Mouse (Mus musculus): ENCODE results near the gene Pld4. TPM values are rescaled to one million over a fixed set of nuclear protein-coding genes. Genes with fewer than 3 reads are reported as not detected.

Gene Pld4
- polyA plus RNA-seq, 1 experiment from 2014 or later = 7.8 TPM

DNA sequence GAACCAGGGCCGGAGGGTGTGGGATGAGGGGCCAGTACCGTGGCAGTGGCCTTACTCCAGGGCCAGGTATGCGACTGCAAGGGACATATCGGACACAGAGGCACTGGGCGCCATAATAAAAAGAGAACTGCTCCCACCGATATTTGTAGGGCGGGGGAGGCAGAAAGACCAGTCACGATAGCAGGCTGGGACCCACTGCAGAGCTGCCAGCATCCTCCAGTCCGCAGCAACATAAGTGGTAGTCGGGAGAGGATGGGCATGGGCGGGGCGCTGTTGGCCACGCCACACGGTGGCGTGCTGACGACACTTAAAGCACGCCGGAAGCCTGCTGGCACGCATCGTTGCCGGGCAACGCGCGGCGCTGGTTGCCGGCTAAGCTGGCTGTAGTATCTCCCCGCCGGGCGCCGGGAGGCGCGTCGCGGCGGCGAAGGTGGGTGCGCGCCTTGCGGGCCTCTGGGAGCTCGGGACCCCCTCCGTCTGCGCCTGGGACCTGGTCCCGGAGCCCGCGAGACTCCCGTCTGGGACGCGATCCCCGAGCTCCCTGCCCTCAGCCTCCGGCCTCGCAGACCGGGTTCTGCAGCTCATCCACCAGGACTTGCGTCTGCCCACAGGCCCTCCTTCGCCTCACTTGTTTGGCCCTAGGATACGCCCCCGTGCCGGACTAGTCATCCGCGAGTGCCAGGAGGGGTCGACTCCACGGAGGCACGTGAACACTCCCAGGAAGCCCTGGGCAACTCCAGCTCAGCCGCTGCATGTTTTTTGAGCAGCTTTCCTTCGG, 48.3 kb downstream of the Pld4 start, which contains the start of gene Clba1:
Gene Clba1, plus strand, starts transcription at position 351 of the 778 bp plus-strand sequence.
- Histone ChIP-seq H3K9me3 (replicated peaks; ENCODE audit: low read length) (no peaks in the 10 kb centered on the region), H3K9ac (ENCODE audit: low read depth, low read length) (peak within 1 kb of the TSS; percentile 62), H3K4me1 (replicated peaks; ENCODE audit: insufficient read depth, low read length) (peaks cover 7% of the 10 kb centered on the region), H3K4me3 (replicated peaks; ENCODE audit: low read depth, low read length) (peak within 1 kb of the TSS; percentile 60), H3K4me2 (ENCODE audit: low read length) (peak within 1 kb of the TSS; percentile 94), H3K27me3 (ENCODE audit: insufficient read depth, low read length) (no peaks in the 10 kb centered on the region), H3K27ac (peak within 1 kb of the TSS; percentile 72), H3K36me3 (ENCODE audit: insufficient read depth, low read length) (peaks cover 3% of the 10 kb centered on the region; the same call in 1 of the 2 replicates)
- WGBS = 1% methylated on average over 61 of the region's 64 CpGs
- TF ChIP-seq CTCF (IDR thresholded peaks at IDR 0.05; ENCODE audit: low read depth) = peak; percentile 65
- peak; percentile 93 for DNase-seq (ENCODE audit: low spot score)
- ATAC-seq (replicated peaks; ENCODE audit: low FRiP score, low read depth) = peak; percentile 89

DNA sequence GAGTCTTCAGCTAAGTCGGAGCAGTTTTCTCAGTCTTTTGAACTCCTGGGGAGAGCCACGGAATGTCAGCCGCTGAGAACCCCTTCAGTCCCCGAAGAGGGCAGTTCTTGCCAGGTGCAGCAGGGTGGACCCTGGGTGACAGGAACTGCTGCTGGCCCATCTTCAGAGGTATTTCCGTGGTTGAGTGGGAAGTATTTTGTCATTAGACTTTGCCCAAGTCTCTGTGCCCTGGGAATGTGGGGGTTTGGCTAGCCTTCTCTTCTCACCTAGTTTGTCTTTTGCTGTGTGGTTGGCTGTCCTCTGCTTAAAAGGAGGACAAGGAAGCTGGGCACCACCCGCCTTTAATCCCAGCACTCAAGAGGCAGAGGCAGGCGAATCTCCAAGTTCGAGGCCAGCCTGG, 49.2 kb downstream of the Pld4 start:
- 22% methylated on average over 8 of the region's 8 CpGs for WGBS
- H3K27me3 ChIP-seq (ENCODE audit: insufficient read depth, low read length) = no peaks in the 10 kb centered on the region
- H3K36me3 ChIP-seq (ENCODE audit: insufficient read depth, low read length) = peaks cover 6% of the 10 kb centered on the region; the same call in 1 of the 2 replicates
- TF ChIP-seq CTCF (IDR thresholded peaks at IDR 0.05; ENCODE audit: low read depth) = no peak
- H3K4me3 ChIP-seq (replicated peaks; ENCODE audit: low read depth, low read length) = peak overlapping the region; percentile 60
- DNase-seq (ENCODE audit: low spot score) (no peak), ATAC-seq (replicated peaks; ENCODE audit: low FRiP score, low read depth) (no peak)
- H3K9ac ChIP-seq (ENCODE audit: low read depth, low read length) = peak overlapping the region; percentile 62
- no peaks in the 10 kb centered on the region for H3K9me3 ChIP-seq (replicated peaks; ENCODE audit: low read length)
- peak overlapping the region; percentile 72 for H3K27ac ChIP-seq
- peaks cover 7% of the 10 kb centered on the region for H3K4me1 ChIP-seq (replicated peaks; ENCODE audit: insufficient read depth, low read length)
- peak overlapping the region; percentile 94 for H3K4me2 ChIP-seq (ENCODE audit: low read length)

DNA sequence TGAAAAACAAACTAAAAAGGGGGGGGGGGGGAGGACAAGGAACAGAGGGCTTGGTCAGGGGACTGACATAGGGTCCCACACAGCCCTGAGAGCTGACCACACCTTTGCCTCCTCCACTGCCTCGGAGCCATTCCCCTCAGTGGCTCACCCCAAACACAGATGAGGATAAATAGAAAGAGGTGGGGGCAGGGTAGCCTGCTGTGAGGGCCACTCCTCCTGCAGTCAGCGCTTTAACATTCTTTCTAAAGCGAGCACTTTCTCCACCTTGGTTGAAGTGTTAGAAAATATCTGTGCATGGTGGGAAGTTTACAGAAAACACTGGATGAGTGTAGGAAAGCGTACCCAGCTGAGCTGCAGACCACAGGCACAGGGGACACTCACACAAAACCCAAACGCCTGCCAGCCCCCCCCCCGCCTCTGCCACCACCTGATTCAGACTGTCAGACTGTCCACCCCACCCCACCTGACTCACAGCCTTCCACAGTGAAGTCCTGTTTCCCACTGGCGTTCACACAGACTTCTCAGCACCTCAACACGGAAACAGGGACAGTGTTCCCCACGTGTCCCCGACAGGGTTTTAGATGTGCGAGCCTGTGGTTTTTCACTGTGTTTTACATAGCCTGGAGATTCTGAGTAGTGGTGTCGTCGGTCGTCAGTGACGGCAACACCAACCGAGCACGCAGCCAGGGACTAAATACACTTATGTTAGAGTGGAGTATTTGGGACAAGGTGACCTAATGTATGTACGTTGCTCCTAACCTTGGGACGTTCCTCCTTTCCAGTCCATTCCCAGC, 49.8 kb downstream of the Pld4 start:
- Histone ChIP-seq H3K9ac (ENCODE audit: low read depth, low read length) (peak overlapping the region; percentile 62; the same call in 1 of the 2 replicates), H3K9me3 (replicated peaks; ENCODE audit: low read length) (no peaks in the 10 kb centered on the region), H3K27me3 (ENCODE audit: insufficient read depth, low read length) (no peaks in the 10 kb centered on the region), H3K27ac (0 out of 2 replicates have a peak overlapping the region, but pooled peaks have one; percentile 72), H3K4me3 (replicated peaks; ENCODE audit: low read depth, low read length) (no peak overlapping the region), H3K4me1 (replicated peaks; ENCODE audit: insufficient read depth, low read length) (peaks cover 7% of the 10 kb centered on the region), H3K36me3 (ENCODE audit: insufficient read depth, low read length) (peaks cover 10% of the 10 kb centered on the region; the same call in 1 of the 2 replicates), H3K4me2 (ENCODE audit: low read length) (peak overlapping the region; percentile 94)
- DNase-seq (ENCODE audit: low spot score) = no peak
- TF ChIP-seq CTCF (IDR thresholded peaks at IDR 0.05; ENCODE audit: low read depth) = no peak
- no peak for ATAC-seq (replicated peaks; ENCODE audit: low FRiP score, low read depth)
- WGBS = 66% methylated on average over 19 of the region's 19 CpGs

- peaks cover 16% of the 10 kb centered on the region for H3K36me3 ChIP-seq (ENCODE audit: insufficient read depth, low read length)
- peaks cover 7% of the 10 kb centered on the region for H3K4me1 ChIP-seq (replicated peaks; ENCODE audit: insufficient read depth, low read length)
- DNase-seq (ENCODE audit: low spot score) = no peak
- TF ChIP-seq CTCF (IDR thresholded peaks at IDR 0.05; ENCODE audit: low read depth) = no peak
- H3K27ac ChIP-seq = no peak overlapping the region
- no peak for ATAC-seq (replicated peaks; ENCODE audit: low FRiP score, low read depth)
- H3K9me3 ChIP-seq (replicated peaks; ENCODE audit: low read length) = no peaks in the 10 kb centered on the region
- no peaks in the 10 kb centered on the region for H3K27me3 ChIP-seq (ENCODE audit: insufficient read depth, low read length)
- H3K4me2 ChIP-seq (ENCODE audit: low read length) = no peak overlapping the region
- H3K4me3 ChIP-seq (replicated peaks; ENCODE audit: low read depth, low read length) = no peak overlapping the region
- H3K9ac ChIP-seq (ENCODE audit: low read depth, low read length) = 0 out of 2 replicates have a peak overlapping the region, but pooled peaks have one; percentile 27
- WGBS = 71% methylated on average over 7 of the region's 7 CpGs
Measured at GRCm38 (mm10) chr12:112813370-112813769, 52.9 kb downstream of the Pld4 start.

DNA sequence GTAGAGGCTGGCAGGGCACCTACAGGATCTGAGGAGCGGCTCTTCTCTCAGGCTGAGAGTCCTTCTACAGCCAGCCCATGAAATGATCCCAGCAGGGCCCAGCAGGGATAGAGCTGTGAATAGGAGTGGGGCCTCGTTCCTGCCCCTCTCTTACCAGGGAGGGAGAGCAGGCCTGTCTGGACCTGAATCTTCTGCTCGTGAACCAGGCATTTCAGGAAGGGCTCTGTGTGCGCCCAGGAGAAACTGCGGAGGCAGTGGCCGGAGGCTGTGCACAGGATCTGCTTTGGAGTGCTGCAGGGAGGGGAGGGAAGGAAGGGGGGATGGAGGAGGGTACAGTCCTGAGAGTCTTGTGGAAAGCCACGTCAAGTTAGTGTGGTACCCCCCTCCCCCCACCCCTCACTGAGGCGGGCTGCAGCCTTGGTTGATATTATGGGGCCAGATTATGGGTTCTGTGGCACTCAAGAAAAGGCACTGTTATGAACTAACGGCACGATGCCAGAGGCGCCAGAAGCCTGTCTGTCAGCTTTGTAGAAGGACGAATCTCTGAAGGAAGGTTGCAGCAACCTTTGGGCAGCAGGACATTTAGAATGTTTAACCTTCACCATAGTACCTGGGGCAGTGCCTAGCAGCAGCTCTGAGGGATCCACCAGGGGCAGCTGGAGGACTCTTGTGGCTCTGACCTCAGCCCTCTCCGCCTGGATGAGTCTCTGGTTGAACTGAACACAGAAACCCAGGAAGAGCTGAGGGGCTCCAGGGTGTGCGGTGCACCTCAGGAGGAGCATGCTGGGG, 54.4 kb downstream of the Pld4 start:
- H3K9ac ChIP-seq (ENCODE audit: low read depth, low read length) = no peak overlapping the region
- H3K4me1 ChIP-seq (replicated peaks; ENCODE audit: insufficient read depth, low read length) = peaks cover 5% of the 10 kb centered on the region; the same call in 1 of the 2 replicates
- H3K27ac ChIP-seq = peak overlapping the region; percentile 8; the same call in 1 of the 2 replicates
- peaks cover 30% of the 10 kb centered on the region for H3K36me3 ChIP-seq (ENCODE audit: insufficient read depth, low read length)
- H3K4me2 ChIP-seq (ENCODE audit: low read length) = no peak overlapping the region
- no peak overlapping the region for H3K4me3 ChIP-seq (replicated peaks; ENCODE audit: low read depth, low read length)
- DNase-seq (ENCODE audit: low spot score) (no peak), ATAC-seq (replicated peaks; ENCODE audit: low FRiP score, low read depth) (no peak)
- 69% methylated on average over 14 of the region's 14 CpGs for WGBS
- TF ChIP-seq CTCF (IDR thresholded peaks at IDR 0.05; ENCODE audit: low read depth) = no peak
- H3K9me3 ChIP-seq (replicated peaks; ENCODE audit: low read length) = no peaks in the 10 kb centered on the region
- H3K27me3 ChIP-seq (ENCODE audit: insufficient read depth, low read length) = no peaks in the 10 kb centered on the region

All from kidney, postnatal 0 days (tissue).